Mouse (Mus musculus) lung, adult 2 months (tissue): ENCODE measurements around the gene Mtfp1.
A peak's percentile ranks its signal among the peaks of the same experiment; 100 is the strongest.

ENCODE experiments used
- CTCF ChIP-seq: fragments of 200-500 bp; IDR thresholded peaks from 2 replicates; pipeline ENCODE4 v1.5.1; 2011; ENCODE audit warnings: mild to moderate bottlenecking, low read length, control low read depth; ENCODE audit not compliant: insufficient read depth
- POLR2A ChIP-seq: fragments of 200-500 bp; IDR thresholded peaks from 2 replicates; pipeline ENCODE4 v1.6.1; 2011; ENCODE audit warnings: low read depth, mild to moderate bottlenecking, control low read depth, low read length, borderline replicate concordance; ENCODE audit errors: extremely low read depth

- TF ChIP-seq CTCF (no peak), POLR2A (peak; percentile 20; the same call in 1 of the 2 replicates)
These were observed 25.6 kb downstream of the Mtfp1 start for GRCm38 (mm10) chr11:4069664-4070063.
